Mouse (Mus musculus) monocyte, adult 5-6 weeks (primary cell): ENCODE results near the gene Idh2. TPM values are rescaled to one million over a fixed set of nuclear protein-coding genes. Genes with fewer than 3 reads are reported as not detected.
A peak's percentile ranks its signal among the peaks of the same experiment; 100 is the strongest.

Experiments
- ATAC-seq: fragments of 153-309, 156-312 bp; replicated peaks from 2 replicates; pipeline ENCODE4 v1.8.0; 2017; ENCODE audit warnings: mild to moderate bottlenecking; ENCODE audit not compliant: low TSS enrichment, insufficient number of reproducible peaks, severe bottlenecking, poor library complexity, low FRiP score
- total RNA-seq: library from RNA; stranded (forward); fragments of 200-1000, 200-491, 200-594 nt; gene quantifications from 3 replicates; pipeline ENCODE4 v1.2.3, GENCODE M21; 2017

Idh2 gene
- total RNA-seq, 1 experiment from 2014 or later: 27.2 TPM

- no peak for ATAC-seq
Measured at GRCm38 (mm10) chr7:80130344-80131055, 15.3 kb upstream of the Idh2 start.

- ATAC-seq: no peak
Measured at GRCm38 (mm10) chr7:80129278-80129677, 14.1 kb upstream of the Idh2 start.

- ATAC-seq: no peak
Measured at GRCm38 (mm10) chr7:80123672-80124071, 8.5 kb upstream of the Idh2 start.

- ATAC-seq: peak; percentile 47; the same call in 1 of the 2 replicates
Measured at GRCm38 (mm10) chr7:80123115-80123514, 7.9 kb upstream of the Idh2 start.

GRCm38 (mm10) chr7:80121083-80121482 lies 5.9 kb upstream of the Idh2 start:
- ATAC-seq: no peak

GRCm38 (mm10) chr7:80119198-80119597 lies 4.0 kb upstream of the Idh2 start:
- no peak for ATAC-seq

- ATAC-seq: no peak
Measured at GRCm38 (mm10) chr7:80116158-80116557, 966 bp upstream of the Idh2 start.

- ATAC-seq: peak; percentile 40
Measured at GRCm38 (mm10) chr7:80114451-80115223, 555 bp downstream of the Idh2 start.

GRCm38 (mm10) chr7:80113989-80114388 lies 1.2 kb downstream of the Idh2 start:
- ATAC-seq: no peak

- ATAC-seq: no peak
Measured at GRCm38 (mm10) chr7:80111066-80112045, 3.8 kb downstream of the Idh2 start.

GRCm38 (mm10) chr7:80106441-80106840 lies 8.8 kb downstream of the Idh2 start:
- ATAC-seq: no peak

- no peak for ATAC-seq
Measured at GRCm38 (mm10) chr7:80105637-80106390, 9.4 kb downstream of the Idh2 start.

- ATAC-seq: no peak
Measured at GRCm38 (mm10) chr7:80103335-80103734, 11.9 kb downstream of the Idh2 start.

- no peak for ATAC-seq
Measured at GRCm38 (mm10) chr7:80098389-80098976, 16.7 kb downstream of the Idh2 start.

- no peak for ATAC-seq
Measured at GRCm38 (mm10) chr7:80095598-80096309, 19.4 kb downstream of the Idh2 start.

- ATAC-seq: no peak
Measured at GRCm38 (mm10) chr7:80094481-80094880, 20.7 kb downstream of the Idh2 start.

GRCm38 (mm10) chr7:80092351-80093046 lies 22.7 kb downstream of the Idh2 start:
- ATAC-seq: no peak
